Mouse (Mus musculus): ENCODE results near the gene Ska3.

DNA sequence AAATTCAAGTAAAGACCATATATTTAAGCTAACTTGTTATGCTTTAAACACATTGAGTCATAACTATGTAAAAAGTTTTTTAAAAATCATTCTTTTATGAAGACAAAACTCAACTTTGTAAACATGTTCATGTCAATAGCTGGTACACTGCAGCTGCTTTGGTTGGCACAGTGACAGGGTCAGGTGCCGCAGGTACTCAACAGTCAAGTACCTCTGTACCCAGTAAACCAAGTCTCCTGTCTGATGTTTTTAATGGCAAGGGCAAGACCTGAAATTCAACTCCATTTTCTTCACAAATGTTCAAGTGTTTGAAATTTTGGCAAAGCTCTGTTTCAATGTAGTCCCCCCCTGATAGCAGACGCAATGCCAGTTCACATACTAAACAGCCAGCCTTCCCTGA, 7.5 kb upstream of the Ska3 start:
- no peak for TF ChIP-seq CTCF (IDR thresholded peaks at IDR 0.05; ENCODE audit: control insufficient read depth, insufficient read depth, low read length)
- no peak for TF ChIP-seq POLR2A (IDR thresholded peaks at IDR 0.05; ENCODE audit: borderline replicate concordance, control insufficient read depth, low read depth, low read length)

All from bone marrow, adult 2 months (tissue).